Mouse (Mus musculus) bone marrow macrophage, adult 2 months (primary cell): ENCODE data around the gene Coa3. TPM values are rescaled to one million over a fixed set of nuclear protein-coding genes. Genes with fewer than 3 reads are reported as not detected.

Experiments used
- H3K27ac ChIP-seq: 2 replicates; pipeline ENCODE4 v1.5.1; 2012; ENCODE audit warnings: low read depth, low read length; ENCODE audit not compliant: insufficient read depth
- H3K4me1 ChIP-seq: 2 replicates; pipeline ENCODE4 v1.6.1; 2012; ENCODE audit warnings: low read length; ENCODE audit not compliant: control insufficient read depth, insufficient read depth
- H3K4me3 ChIP-seq: 2 replicates; pipeline ENCODE4 v1.5.1; 2012; ENCODE audit warnings: mild to moderate bottlenecking, low read length, moderate library complexity; ENCODE audit not compliant: insufficient read depth
- CTCF ChIP-seq: IDR thresholded peaks from 2 replicates; pipeline ENCODE4 v1.5.1; 2012; ENCODE audit warnings: low read depth, mild to moderate bottlenecking, low read length, moderate library complexity
- POLR2A ChIP-seq: IDR thresholded peaks from 2 replicates; pipeline ENCODE4 v1.6.1; 2012; ENCODE audit warnings: mild to moderate bottlenecking, low read depth, low read length, borderline replicate concordance
- polyA plus RNA-seq: library from polyadenylated mRNA; stranded (reverse); fragments of >200 nt; gene quantifications from 2 replicates; pipeline ENCODE4 v1.2.4, GENCODE M21; 2012; ENCODE audit not compliant: missing spikeins, insufficient read depth, insufficient read length

Gene Coa3
- polyA plus RNA-seq, 1 experiment: 60.1 TPM

DNA sequence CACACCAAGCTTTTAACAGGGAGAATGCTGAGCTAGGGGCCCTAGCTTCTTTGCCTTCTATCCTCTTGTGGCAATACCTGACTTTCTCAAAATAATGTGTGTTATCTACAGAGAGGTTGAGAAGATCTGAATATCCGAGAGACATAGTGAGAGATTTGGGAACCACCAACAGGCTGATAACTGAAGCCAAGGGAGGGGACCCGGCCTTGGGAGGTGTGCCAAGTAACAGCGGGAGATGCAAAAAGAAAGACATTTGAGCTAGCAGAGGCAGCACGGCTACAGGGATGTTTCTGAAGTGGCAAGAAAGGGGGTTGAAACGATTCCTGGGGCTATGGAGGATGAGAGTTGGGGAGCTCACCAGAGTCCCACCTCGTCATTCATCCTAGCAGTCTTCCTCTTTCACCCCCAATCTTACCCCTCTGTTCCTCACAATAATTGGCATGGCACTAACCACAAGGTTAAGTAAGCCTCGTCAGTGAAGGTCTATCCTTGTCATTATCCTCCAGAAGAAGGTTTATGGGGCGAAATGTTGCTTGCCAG lies 49.5 kb downstream of the Coa3 start:
- no peak overlapping the region for H3K27ac ChIP-seq
- TF ChIP-seq CTCF: no peak
- no peak for TF ChIP-seq POLR2A
- peaks cover 22% of the 10 kb centered on the region for H3K4me1 ChIP-seq
- H3K4me3 ChIP-seq: no peak overlapping the region

Other genes with a start within 250 kb of the Coa3 start
- gene Naglu, start 209.1 kb downstream of the Coa3 start, polyA plus RNA-seq: 59.5 and 64.3 TPM in 2 replicates
- gene Hsd17b1, start 200.7 kb downstream of the Coa3 start, polyA plus RNA-seq: 0.60 TPM in 1 of 2 replicates, not detected in the other
- gene Coasy, start 196.5 kb downstream of the Coa3 start, polyA plus RNA-seq: 16.5 and 19.6 TPM in 2 replicates
- 53.8 and 67.3 TPM in 2 replicates for gene Mlx, start 191.8 kb downstream of the Coa3 start, polyA plus RNA-seq
- 4.1 and 4.8 TPM in 2 replicates for gene Psmc3ip, start 183.7 kb downstream of the Coa3 start, polyA plus RNA-seq
- 52.2 and 62.4 TPM in 2 replicates for gene Retreg3, start 159.2 kb downstream of the Coa3 start, polyA plus RNA-seq
- gene Tubg1, start 159.2 kb downstream of the Coa3 start, polyA plus RNA-seq: 13.3 and 18.6 TPM in 2 replicates
- not detected in 2 replicates for gene Tubg2, start 123.2 kb downstream of the Coa3 start, polyA plus RNA-seq
- gene Cntnap1, start 108.6 kb downstream of the Coa3 start, polyA plus RNA-seq: 2.5 and 3.2 TPM in 2 replicates
- gene Plekhh3, start 107.8 kb downstream of the Coa3 start, polyA plus RNA-seq: 4.3 and 6.4 TPM in 2 replicates
- gene Ccr10, start 103.7 kb downstream of the Coa3 start, polyA plus RNA-seq: not detected in 2 replicates
- gene Ezh1, start 52.7 kb downstream of the Coa3 start, polyA plus RNA-seq: 48.6 and 52.5 TPM in 2 replicates
- gene Ramp2, start 33.1 kb downstream of the Coa3 start, polyA plus RNA-seq: not detected in 2 replicates
- gene Vps25, start 25.4 kb downstream of the Coa3 start, polyA plus RNA-seq: 111 and 114 TPM in 2 replicates
- gene Wnk4, start 18.5 kb downstream of the Coa3 start, polyA plus RNA-seq: not detected in 2 replicates
- gene Cntd1, start 102 bp downstream of the Coa3 start, polyA plus RNA-seq: 1.0 and 1.6 TPM in 2 replicates
- 78.3 and 80.1 TPM in 2 replicates for gene Becn1, start 23.2 kb upstream of the Coa3 start, polyA plus RNA-seq
- 48.8 and 53.2 TPM in 2 replicates for gene Psme3, start 37.1 kb upstream of the Coa3 start, polyA plus RNA-seq
- 1.1 and 1.3 TPM in 2 replicates for gene Aoc2, start 45.9 kb upstream of the Coa3 start, polyA plus RNA-seq
- 0.20 TPM in 1 of 2 replicates, not detected in the other for gene Aoc3, start 51.5 kb upstream of the Coa3 start, polyA plus RNA-seq
- not detected in 2 replicates for gene G6pc, start 88.4 kb upstream of the Coa3 start, polyA plus RNA-seq
- gene Aarsd1, start 138.5 kb upstream of the Coa3 start, polyA plus RNA-seq: 15.4 and 17.8 TPM in 2 replicates
- 3.9 and 5.3 TPM in 2 replicates for gene Gm27029, start 145.7 kb upstream of the Coa3 start, polyA plus RNA-seq
- 11.4 and 12.0 TPM in 2 replicates for gene Rundc1, start 146.0 kb upstream of the Coa3 start, polyA plus RNA-seq
- gene Ptges3l, start 146.2 kb upstream of the Coa3 start, polyA plus RNA-seq: 4.5 and 4.7 TPM in 2 replicates
- gene Rpl27, start 163.2 kb upstream of the Coa3 start, polyA plus RNA-seq: 519 and 718 TPM in 2 replicates
- gene Ifi35, start 169.3 kb upstream of the Coa3 start, polyA plus RNA-seq: 50.6 and 58.7 TPM in 2 replicates
- 9.7 and 11.4 TPM in 2 replicates for gene Rnd2, start 185.9 kb upstream of the Coa3 start, polyA plus RNA-seq
- gene Vat1, start 187.1 kb upstream of the Coa3 start, polyA plus RNA-seq: 180 and 202 TPM in 2 replicates